Mouse (Mus musculus) testis, adult 2 months (tissue): ENCODE results near the gene Cyp4f14. TPM values are rescaled to one million over a fixed set of nuclear protein-coding genes. Genes with fewer than 3 reads are reported as not detected.

Source experiments
- H3K27ac ChIP-seq: fragments of 200-500 bp; 2 replicates; pipeline ENCODE4 v1.5.1; 2012; ENCODE audit warnings: low read depth, low read length; ENCODE audit not compliant: control insufficient read depth, insufficient read depth
- H3K27me3 ChIP-seq: fragments of 200-500 bp; 2 replicates; pipeline ENCODE4 v1.6.1; 2012; ENCODE audit warnings: mild to moderate bottlenecking, low read length, moderate library complexity; ENCODE audit not compliant: control insufficient read depth, insufficient read depth
- H3K36me3 ChIP-seq: fragments of 200-500 bp; 2 replicates; pipeline ENCODE4 v1.6.1; 2012; ENCODE audit warnings: mild to moderate bottlenecking, low read length; ENCODE audit not compliant: control insufficient read depth, insufficient read depth
- H3K4me1 ChIP-seq: fragments of 200-500 bp; 2 replicates; pipeline ENCODE4 v1.6.1; 2012; ENCODE audit warnings: low read length; ENCODE audit not compliant: control insufficient read depth, insufficient read depth
- H3K4me3 ChIP-seq: fragments of 200-500 bp; 2 replicates; pipeline ENCODE4 v1.5.1; 2012; ENCODE audit warnings: low read depth, mild to moderate bottlenecking, low read length, moderate library complexity, mixed read lengths; ENCODE audit not compliant: control insufficient read depth
- CTCF ChIP-seq: fragments of 200-500 bp; IDR thresholded peaks from 2 replicates; pipeline ENCODE4 v1.5.1; 2012; ENCODE audit warnings: low read depth, mild to moderate bottlenecking, inconsistent platforms, low read length, moderate library complexity; ENCODE audit not compliant: control insufficient read depth, insufficient read depth, insufficient replicate concordance
- POLR2A ChIP-seq: fragments of 200-500 bp; IDR thresholded peaks from 2 replicates; pipeline ENCODE4 v1.6.1; 2012; ENCODE audit warnings: low read depth, mild to moderate bottlenecking, inconsistent platforms, low read length, moderate library complexity; ENCODE audit not compliant: control insufficient read depth
- polyA plus RNA-seq: library from polyadenylated mRNA; depleted of rRNA; stranded (reverse); fragments of >200 nt; gene quantifications from 2 replicates; pipeline ENCODE4 v1.2.3, GENCODE M21; 2012

Cyp4f14 gene
- polyA plus RNA-seq, 1 experiment, result 1.1 TPM

DNA sequence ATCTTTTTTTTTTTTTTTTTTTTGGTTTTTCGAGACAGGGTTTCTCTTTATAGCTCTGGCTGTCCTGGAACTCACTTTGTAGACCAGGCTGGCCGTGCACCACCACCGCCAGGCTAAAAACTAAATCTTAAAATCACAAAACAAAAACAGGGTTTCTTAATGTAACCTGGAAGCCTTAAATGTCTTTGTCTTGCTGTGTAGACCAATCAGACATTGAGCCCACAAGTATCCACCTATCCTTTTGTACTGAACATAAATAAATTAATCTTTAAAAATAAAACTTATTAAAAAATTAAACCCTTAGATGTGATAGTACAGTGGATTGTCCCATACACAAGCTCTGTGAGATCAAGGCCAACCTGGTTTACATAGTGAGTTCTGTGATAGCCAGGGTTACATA, 23.2 kb downstream of the Cyp4f14 start:
- Histone ChIP-seq H3K4me1 (peaks cover 2% of the 10 kb centered on the region; the same call in 1 of the 2 replicates), H3K36me3 (no peaks in the 10 kb centered on the region), H3K27ac (no peak overlapping the region), H3K4me3 (no peak overlapping the region), H3K27me3 (no peaks in the 10 kb centered on the region)
- TF ChIP-seq CTCF, result no peak
- TF ChIP-seq POLR2A, result no peak

DNA sequence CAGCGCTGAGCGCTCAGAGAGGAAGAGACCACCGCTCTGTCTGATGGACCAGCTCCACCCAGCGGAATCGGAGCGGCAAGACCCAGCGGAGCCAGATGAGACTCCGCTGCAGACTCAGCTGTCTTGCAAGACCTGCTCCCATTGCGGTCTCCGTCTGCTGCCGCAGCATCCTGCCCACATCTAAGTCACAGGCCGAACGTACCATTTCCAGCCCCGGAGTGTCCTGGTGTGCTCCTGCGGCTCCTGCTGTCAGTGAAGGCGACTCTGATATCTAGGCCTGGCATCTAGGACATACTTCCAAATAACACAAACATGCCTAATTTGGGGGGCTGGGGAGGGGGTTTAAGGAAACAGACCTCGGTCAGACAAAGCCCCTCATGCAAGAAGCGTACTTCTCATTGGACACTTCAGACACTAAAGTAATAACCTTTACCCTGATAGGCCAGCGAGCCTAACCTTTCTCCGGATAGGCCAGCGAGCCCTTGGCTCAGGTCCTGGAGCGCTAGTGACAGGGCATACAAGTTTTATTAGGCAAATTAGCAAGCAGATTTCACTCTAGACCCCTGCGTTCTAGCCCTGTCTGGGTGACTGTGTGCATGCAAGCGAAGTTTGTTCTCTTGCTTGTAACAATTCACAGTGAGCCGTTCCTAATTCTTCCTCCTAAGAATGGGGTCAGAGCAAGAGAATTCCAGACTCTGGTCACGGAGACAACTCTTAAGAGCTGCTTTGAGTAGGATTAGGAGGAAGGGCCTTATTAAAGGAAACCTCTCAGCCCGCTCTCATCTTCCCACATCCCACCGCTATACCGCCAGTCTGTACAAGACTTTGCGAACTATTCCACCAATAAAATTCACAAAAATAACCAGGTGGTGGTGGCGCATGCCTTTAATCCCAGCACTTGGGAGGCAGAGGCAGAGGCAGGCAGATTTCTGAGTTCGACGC, 25.6 kb downstream of the Cyp4f14 start, which contains the start of gene Zfp870:
Zfp870 (minus strand) TSS at position 404 of the 942 bp plus-strand sequence.
- peak within 1 kb of the TSS; percentile 71 for H3K27ac ChIP-seq
- peak within 1 kb of the TSS; percentile 69 for H3K4me3 ChIP-seq
- no peak for TF ChIP-seq CTCF
- no peak; the same call in none of the 2 replicates for TF ChIP-seq POLR2A

DNA sequence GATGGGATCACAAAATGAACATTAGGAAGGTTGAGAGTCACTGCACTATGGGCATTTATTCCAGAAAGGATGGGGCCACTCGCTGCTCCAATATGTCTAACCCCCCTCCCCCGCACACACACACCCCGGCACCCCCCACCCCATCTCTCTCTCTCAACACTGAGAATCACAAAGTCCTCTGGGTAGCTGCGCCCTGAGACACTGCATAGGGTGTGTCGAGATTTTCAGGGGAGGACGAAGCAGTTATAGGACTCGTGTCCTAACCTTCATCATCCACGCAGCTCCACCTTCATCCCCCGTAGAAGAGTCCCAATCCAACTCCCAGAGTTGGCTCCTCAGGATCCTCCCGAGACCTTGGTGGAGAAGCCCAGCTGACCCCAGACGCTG, 26.3 kb downstream of the Cyp4f14 start:
- Histone ChIP-seq H3K36me3 (no peaks in the 10 kb centered on the region), H3K4me1 (peaks cover 2% of the 10 kb centered on the region; the same call in 1 of the 2 replicates), H3K27ac (no peak overlapping the region), H3K4me3 (peak overlapping the region; percentile 69), H3K27me3 (no peaks in the 10 kb centered on the region)
- TF ChIP-seq CTCF (no peak), POLR2A (no peak)

More for the DNA sequence above, 25.6 kb downstream of the Cyp4f14 start, which contains the start of gene Zfp870:
- H3K27me3 ChIP-seq, result no peaks in the 10 kb centered on the region
- peaks cover 2% of the 10 kb centered on the region; the same call in 1 of the 2 replicates for H3K4me1 ChIP-seq
- H3K36me3 ChIP-seq, result no peaks in the 10 kb centered on the region

DNA sequence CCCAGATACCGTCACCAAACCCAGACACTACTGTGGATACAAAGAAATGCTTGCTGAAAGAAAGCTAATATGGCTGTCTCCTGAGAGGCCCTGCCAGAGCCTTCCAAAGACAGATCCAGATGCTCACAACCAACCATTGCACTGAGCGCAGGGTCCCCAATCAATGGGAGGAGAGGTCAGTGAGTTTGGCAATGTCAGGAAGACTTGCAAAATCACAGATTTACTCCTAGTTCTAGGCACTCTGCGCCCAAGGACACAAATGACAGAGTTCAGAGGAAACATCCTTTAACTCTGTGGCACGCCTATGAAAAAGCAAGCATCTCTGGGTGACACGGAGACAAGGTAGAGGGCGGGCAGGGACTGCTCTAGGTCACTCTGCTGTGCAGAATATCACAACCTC, 27.5 kb downstream of the Cyp4f14 start:
- TF ChIP-seq CTCF (no peak), POLR2A (no peak)
- H3K27ac ChIP-seq, result no peak overlapping the region
- no peaks in the 10 kb centered on the region for H3K27me3 ChIP-seq
- H3K4me3 ChIP-seq, result no peak overlapping the region
- H3K36me3 ChIP-seq, result no peaks in the 10 kb centered on the region
- H3K4me1 ChIP-seq, result peaks cover 2% of the 10 kb centered on the region; the same call in 1 of the 2 replicates

DNA sequence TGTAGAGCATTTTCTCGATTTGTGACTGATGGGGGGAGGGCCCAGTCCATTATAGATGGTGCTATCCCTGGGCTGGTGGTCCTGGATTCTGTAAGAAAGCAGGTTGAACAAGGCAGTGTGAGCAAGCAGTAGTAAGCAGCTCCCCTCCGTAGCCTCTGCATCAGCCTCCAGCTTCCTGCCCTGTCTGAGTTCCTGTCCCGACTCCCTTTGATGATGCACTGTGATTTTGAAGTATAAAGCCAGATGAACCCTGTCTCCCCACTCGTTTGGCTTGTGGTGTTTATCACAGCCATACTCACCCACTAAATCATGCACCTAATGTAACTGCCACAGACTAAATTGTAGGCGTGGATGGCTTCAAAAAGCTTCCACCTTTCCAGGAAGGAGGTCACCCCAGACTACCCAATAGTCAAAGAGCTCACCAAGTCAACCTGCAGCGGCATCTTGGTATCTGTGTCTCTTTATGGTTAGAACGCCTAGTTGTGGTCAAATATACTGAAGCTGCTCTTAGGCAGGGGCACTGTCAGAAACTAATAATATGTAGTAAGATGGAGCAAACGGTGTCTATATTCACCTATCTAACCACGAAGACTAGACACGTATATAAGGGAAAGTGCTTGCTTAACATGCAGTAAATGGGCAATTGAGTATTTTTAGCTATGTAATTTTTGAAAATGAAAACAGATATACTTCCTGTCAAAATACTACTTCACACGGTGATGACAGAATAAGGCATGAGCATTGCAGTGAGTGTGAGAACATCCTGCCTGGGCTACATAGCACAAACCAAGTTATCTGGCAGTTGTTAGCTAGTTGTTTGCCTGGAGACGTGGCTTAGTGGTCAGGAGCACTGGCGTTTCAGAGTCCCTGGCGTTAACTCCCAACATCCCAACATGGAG, 36.6 kb downstream of the Cyp4f14 start:
- H3K27ac ChIP-seq, result no peak overlapping the region
- H3K27me3 ChIP-seq, result no peaks in the 10 kb centered on the region
- TF ChIP-seq POLR2A, result no peak
- no peak for TF ChIP-seq CTCF
- H3K36me3 ChIP-seq, result no peaks in the 10 kb centered on the region
- no peak overlapping the region for H3K4me3 ChIP-seq
- H3K4me1 ChIP-seq, result peaks cover 12% of the 10 kb centered on the region

DNA sequence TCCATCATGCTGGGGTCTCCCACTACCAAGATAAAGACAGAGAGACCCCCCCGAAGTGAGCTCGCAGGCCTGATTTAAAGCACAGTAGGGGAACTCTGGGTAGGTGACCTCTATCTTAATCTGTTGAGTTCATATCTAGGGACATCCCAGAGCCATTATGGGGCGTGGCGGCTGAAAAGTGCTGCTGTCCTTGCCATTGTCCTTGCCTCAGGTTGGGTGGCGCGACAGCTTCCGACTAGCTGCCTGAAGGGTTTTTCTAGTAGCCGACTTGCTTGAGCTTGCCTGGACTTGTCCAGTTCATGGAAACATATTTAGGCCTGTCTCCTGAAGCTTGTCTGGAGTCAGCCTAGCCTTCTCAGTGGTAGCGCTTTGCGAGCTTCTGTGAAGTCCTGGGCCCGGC, 38.4 kb downstream of the Cyp4f14 start:
- Histone ChIP-seq H3K27ac (no peak overlapping the region), H3K4me3 (no peak overlapping the region), H3K36me3 (no peaks in the 10 kb centered on the region)

DNA sequence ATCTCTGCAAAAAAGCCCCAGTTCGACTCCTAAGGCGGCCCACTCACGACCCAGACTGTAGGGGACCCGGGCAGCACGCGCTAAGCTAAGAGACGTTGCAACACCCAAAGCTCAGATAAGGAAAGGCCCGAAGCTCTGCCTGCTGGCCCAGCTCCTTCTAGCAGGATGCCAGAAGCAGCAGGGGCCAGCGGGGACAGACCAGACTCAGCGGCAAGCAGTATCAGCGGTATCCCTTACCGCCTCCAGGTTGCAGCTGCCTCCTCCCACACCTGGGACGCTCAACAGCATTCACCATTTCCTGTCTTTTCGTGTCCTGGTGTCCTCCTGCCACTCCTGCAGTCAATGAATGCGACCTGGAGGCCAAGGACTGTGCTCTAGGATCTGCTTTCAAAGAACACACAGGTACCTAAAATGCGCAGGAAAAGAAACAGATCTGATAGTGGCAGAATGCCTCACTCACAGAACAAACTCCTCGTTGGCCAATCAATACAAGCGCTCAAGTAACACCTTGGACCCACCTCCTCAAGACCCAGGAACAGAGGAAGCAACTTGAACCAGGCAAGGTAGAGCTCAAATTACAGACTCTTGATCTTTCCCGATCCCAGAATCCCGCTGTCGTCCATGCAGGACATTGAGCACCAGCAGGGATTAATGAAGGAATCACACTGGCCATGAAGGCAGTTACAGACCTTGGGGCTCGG, 39.5 kb downstream of the Cyp4f14 start:
- H3K27ac ChIP-seq, result no peak overlapping the region
- no peak overlapping the region for H3K4me3 ChIP-seq
- peaks cover 12% of the 10 kb centered on the region for H3K4me1 ChIP-seq
- H3K36me3 ChIP-seq, result no peaks in the 10 kb centered on the region
- H3K27me3 ChIP-seq, result no peaks in the 10 kb centered on the region
- TF ChIP-seq CTCF, result no peak
- no peak for TF ChIP-seq POLR2A

More for the DNA sequence above, 38.4 kb downstream of the Cyp4f14 start:
- H3K27me3 ChIP-seq, result no peaks in the 10 kb centered on the region
- peaks cover 12% of the 10 kb centered on the region for H3K4me1 ChIP-seq
- TF ChIP-seq CTCF (no peak), POLR2A (no peak)
